Mouse (Mus musculus) kidney, embryonic 14.5 days (tissue): ENCODE measurements around the gene Arhgef12. TPM values are rescaled to one million over a fixed set of nuclear protein-coding genes. Genes with fewer than 3 reads are reported as not detected.

Experiments used
- ATAC-seq: fragments of 200-750 bp; cut with Nextera tagmentation; 2 replicates; pipeline ENCODE4 v1.8.0; 2017; ENCODE audit warnings: moderate number of reproducible peaks, mild to moderate bottlenecking, moderate TSS enrichment, moderate library complexity; ENCODE audit not compliant: low FRiP score, low TSS enrichment
- H3K27ac ChIP-seq: fragments of 300-500 bp; sonication (generic); 2 replicates; pipeline ENCODE4 v1.5.1; 2014; ENCODE audit warnings: low read depth, mild to moderate bottlenecking, low read length, moderate library complexity, mixed read lengths
- H3K27me3 ChIP-seq: fragments of 300-500 bp; sonication (generic); 2 replicates; pipeline ENCODE4 v1.6.1; 2014; ENCODE audit warnings: mild to moderate bottlenecking, low read length; ENCODE audit not compliant: control insufficient read depth, insufficient read depth
- H3K36me3 ChIP-seq: fragments of 300-500 bp; sonication (generic); 2 replicates; pipeline ENCODE4 v1.6.1; 2014; ENCODE audit warnings: low read length, mixed read lengths; ENCODE audit not compliant: control insufficient read depth, insufficient read depth
- H3K4me1 ChIP-seq: fragments of 300-500 bp; sonication (generic); 2 replicates; pipeline ENCODE4 v1.6.1; 2014; ENCODE audit warnings: low read length, mixed read lengths; ENCODE audit not compliant: control insufficient read depth, insufficient read depth
- H3K4me2 ChIP-seq: fragments of 300-500 bp; sonication (generic); replicated peaks from 2 replicates; pipeline ENCODE4 v1.6.1; 2014; ENCODE audit warnings: low read depth, mild to moderate bottlenecking, low read length
- H3K4me3 ChIP-seq: fragments of 300-500 bp; sonication (generic); 2 replicates; pipeline ENCODE4 v1.5.1; 2014; ENCODE audit warnings: mild to moderate bottlenecking, low read length
- H3K9ac ChIP-seq: fragments of 300-500 bp; sonication (generic); 2 replicates; pipeline ENCODE4 v1.6.1; 2014; ENCODE audit warnings: low read depth, mild to moderate bottlenecking, low read length, moderate library complexity
- H3K9me3 ChIP-seq: fragments of 300-500 bp; sonication (generic); 2 replicates; pipeline ENCODE4 v1.6.1; 2016; ENCODE audit warnings: low read length; ENCODE audit not compliant: control insufficient read depth
- WGBS: fragments of 180-500 bp; shearing (Covaris S2); extraction: QIAGEN DNeasy Blood & Tissue Kit; methylation state at CpG from one replicate; pipeline ENCODE4 v1.1.7; 2014; 5-methylcytosine and 5-hydroxymethylcytosine counted together
- polyA plus RNA-seq: library from polyadenylated mRNA; unstranded; fragments of >200 nt; fragmentation: Nextera tagmentation; extraction: Ambion mirVana; gene quantifications from 2 replicates; pipeline ENCODE4 v1.2.1, GENCODE M21; 2014

Gene Arhgef12
- polyA plus RNA-seq, 1 experiment from 2014 or later = 29.1 TPM

- Histone ChIP-seq H3K27me3 (no peaks in the 10 kb centered on the region), H3K27ac (no peak overlapping the region; the same call in 1 of the 2 replicates)
These were observed 35.3 kb downstream of the Arhgef12 start for GRCm38 (mm10) chr9:43071741-43072140.

GRCm38 (mm10) chr9:43071176-43071575, 35.9 kb downstream of the Arhgef12 start:
- Histone ChIP-seq H3K4me2 (no peak overlapping the region), H3K27ac (peak overlapping the region; percentile 3; the same call in 1 of the 2 replicates)

More at GRCm38 (mm10) chr9:43071741-43072140, 35.3 kb downstream of the Arhgef12 start:
- Histone ChIP-seq H3K4me2 (no peak overlapping the region), H3K36me3 (no peaks in the 10 kb centered on the region), H3K4me1 (peaks cover 21% of the 10 kb centered on the region; the same call in 1 of the 2 replicates), H3K9ac (no peak overlapping the region), H3K9me3 (no peaks in the 10 kb centered on the region), H3K4me3 (no peak overlapping the region)
- WGBS = 27% methylated on average over 2 of the region's 2 CpGs
- no peak for ATAC-seq

GRCm38 (mm10) chr9:43070566-43070965, 36.5 kb downstream of the Arhgef12 start:
- H3K27ac ChIP-seq = no peak overlapping the region
- no peak overlapping the region for H3K4me2 ChIP-seq
- no peak overlapping the region for H3K4me3 ChIP-seq
- no peak for ATAC-seq
- no peaks in the 10 kb centered on the region for H3K9me3 ChIP-seq
- peaks cover 21% of the 10 kb centered on the region; the same call in 1 of the 2 replicates for H3K4me1 ChIP-seq
- H3K9ac ChIP-seq = no peak overlapping the region
- no peaks in the 10 kb centered on the region for H3K36me3 ChIP-seq
- H3K27me3 ChIP-seq = no peaks in the 10 kb centered on the region
- 68% methylated on average over 4 of the region's 4 CpGs for WGBS

More at GRCm38 (mm10) chr9:43071176-43071575, 35.9 kb downstream of the Arhgef12 start:
- Histone ChIP-seq H3K9ac (no peak overlapping the region), H3K27me3 (no peaks in the 10 kb centered on the region), H3K36me3 (no peaks in the 10 kb centered on the region), H3K4me3 (no peak overlapping the region), H3K9me3 (no peaks in the 10 kb centered on the region), H3K4me1 (peaks cover 21% of the 10 kb centered on the region; the same call in 1 of the 2 replicates)
- WGBS = 19% methylated on average over 4 of the region's 4 CpGs
- ATAC-seq = peak; percentile 55; the same call in 1 of the 2 replicates

- H3K27me3 ChIP-seq = no peaks in the 10 kb centered on the region
- no peak overlapping the region for H3K4me3 ChIP-seq
- ATAC-seq = no peak
- H3K27ac ChIP-seq = no peak overlapping the region
- H3K9me3 ChIP-seq = no peaks in the 10 kb centered on the region
- no peaks in the 10 kb centered on the region for H3K36me3 ChIP-seq
- H3K4me1 ChIP-seq = peaks cover 21% of the 10 kb centered on the region; the same call in 1 of the 2 replicates
- WGBS = 82% methylated on average over 2 of the region's 2 CpGs
- no peak overlapping the region for H3K9ac ChIP-seq
- H3K4me2 ChIP-seq = 0 out of 2 replicates have a peak overlapping the region, but pooled peaks have one; percentile 3
These were observed 36.9 kb downstream of the Arhgef12 start for GRCm38 (mm10) chr9:43070153-43070552.

GRCm38 (mm10) chr9:43067896-43068295, 39.1 kb downstream of the Arhgef12 start:
- WGBS = 63% methylated on average over 3 of the region's 3 CpGs
- Histone ChIP-seq H3K4me2 (no peak overlapping the region), H3K4me3 (no peak overlapping the region), H3K27ac (no peak overlapping the region), H3K9ac (no peak overlapping the region), H3K36me3 (no peaks in the 10 kb centered on the region), H3K27me3 (no peaks in the 10 kb centered on the region), H3K4me1 (peaks cover 15% of the 10 kb centered on the region; the same call in 1 of the 2 replicates), H3K9me3 (no peaks in the 10 kb centered on the region)
- ATAC-seq = no peak

GRCm38 (mm10) chr9:43065231-43065630, 41.8 kb downstream of the Arhgef12 start:
- 85% methylated on average over 4 of the region's 4 CpGs for whole genome bisulfite sequencing
- no peaks in the 10 kb centered on the region for H3K9me3 ChIP-seq
- H3K36me3 ChIP-seq = no peaks in the 10 kb centered on the region
- no peak overlapping the region for H3K27ac ChIP-seq
- H3K4me3 ChIP-seq = no peak overlapping the region
- H3K9ac ChIP-seq = no peak overlapping the region
- H3K27me3 ChIP-seq = no peaks in the 10 kb centered on the region
- H3K4me2 ChIP-seq = no peak overlapping the region
- peaks cover 3% of the 10 kb centered on the region; the same call in 1 of the 2 replicates for H3K4me1 ChIP-seq
- ATAC-seq = no peak

- H3K9ac ChIP-seq = no peak overlapping the region
- H3K4me1 ChIP-seq = no peaks in the 10 kb centered on the region
- H3K4me3 ChIP-seq = no peak overlapping the region
- 86% methylated on average over 1 of the region's 1 CpGs for WGBS
- H3K36me3 ChIP-seq = no peaks in the 10 kb centered on the region
- ATAC-seq = no peak
- H3K9me3 ChIP-seq = no peaks in the 10 kb centered on the region
- no peak overlapping the region for H3K4me2 ChIP-seq
- no peak overlapping the region for H3K27ac ChIP-seq
- no peaks in the 10 kb centered on the region for H3K27me3 ChIP-seq
These were observed 45.5 kb downstream of the Arhgef12 start for GRCm38 (mm10) chr9:43061545-43061944.

GRCm38 (mm10) chr9:43050391-43050790, 56.6 kb downstream of the Arhgef12 start:
- H3K36me3 ChIP-seq = no peaks in the 10 kb centered on the region
- no peak overlapping the region for H3K4me2 ChIP-seq
- 89% methylated on average over 2 of the region's 2 CpGs for WGBS
- no peak overlapping the region for H3K9ac ChIP-seq
- H3K27ac ChIP-seq = no peak overlapping the region
- no peak overlapping the region for H3K4me3 ChIP-seq
- H3K27me3 ChIP-seq = no peaks in the 10 kb centered on the region
- ATAC-seq = no peak
- H3K9me3 ChIP-seq = no peaks in the 10 kb centered on the region
- H3K4me1 ChIP-seq = peaks cover 5% of the 10 kb centered on the region; the same call in 1 of the 2 replicates

GRCm38 (mm10) chr9:43044481-43044880, 62.6 kb downstream of the Arhgef12 start:
- no peak for ATAC-seq

More at GRCm38 (mm10) chr9:43044481-43044880, 62.6 kb downstream of the Arhgef12 start:
- H3K4me2 ChIP-seq = no peak overlapping the region
- H3K9me3 ChIP-seq = no peaks in the 10 kb centered on the region
- H3K36me3 ChIP-seq = peaks cover 6% of the 10 kb centered on the region; the same call in 1 of the 2 replicates
- H3K4me1 ChIP-seq = peaks cover 5% of the 10 kb centered on the region; the same call in 1 of the 2 replicates
- no peak overlapping the region for H3K27ac ChIP-seq
- H3K27me3 ChIP-seq = no peaks in the 10 kb centered on the region
- no peak overlapping the region for H3K4me3 ChIP-seq
- H3K9ac ChIP-seq = no peak overlapping the region
